Mouse (Mus musculus) C2C12 (cell line): ENCODE data around the gene Stxbp2.

Experiments
- CTCF ChIP-seq: IDR thresholded peaks from one replicate; pipeline ENCODE4 v1.5.1; 2011; ENCODE audit not compliant: control insufficient read depth, insufficient read depth, insufficient read length
- FOSL1 ChIP-seq: IDR thresholded peaks from one replicate; pipeline ENCODE4 v1.8.0; 2011; ENCODE audit warnings: mild to moderate bottlenecking, low read length; ENCODE audit not compliant: poor library complexity, insufficient read depth, severe bottlenecking
- MAX ChIP-seq: IDR thresholded peaks from one replicate; pipeline ENCODE4 v1.6.1; 2011; ENCODE audit warnings: mild to moderate bottlenecking, control low read depth
- MYOD1 ChIP-seq: IDR thresholded peaks from one replicate; pipeline ENCODE4 v1.6.1; 2011; ENCODE audit warnings: low read depth; ENCODE audit not compliant: control insufficient read depth, insufficient read length
- USF1 ChIP-seq: IDR thresholded peaks from one replicate; pipeline ENCODE4 v1.6.1; 2011; ENCODE audit warnings: low read depth, mild to moderate bottlenecking, control low read depth, moderate library complexity

GRCm38 (mm10) chr8:3665507-3665906 lies 34.8 kb downstream of the Stxbp2 start, which contains the start of gene Mcemp1:
- TF ChIP-seq MYOD1 (no peak), CTCF (no peak), USF1 (no peak), MAX (no peak), FOSL1 (no peak)
